Mouse (Mus musculus): ENCODE results near the gene Iqcc. TPM values are rescaled to one million over a fixed set of nuclear protein-coding genes. Genes with fewer than 3 reads are reported as not detected.
A peak's percentile ranks its signal among the peaks of the same experiment; 100 is the strongest.

Gene Iqcc
- polyA plus RNA-seq, 1 experiment from 2014 or later, result 24.5 TPM

DNA sequence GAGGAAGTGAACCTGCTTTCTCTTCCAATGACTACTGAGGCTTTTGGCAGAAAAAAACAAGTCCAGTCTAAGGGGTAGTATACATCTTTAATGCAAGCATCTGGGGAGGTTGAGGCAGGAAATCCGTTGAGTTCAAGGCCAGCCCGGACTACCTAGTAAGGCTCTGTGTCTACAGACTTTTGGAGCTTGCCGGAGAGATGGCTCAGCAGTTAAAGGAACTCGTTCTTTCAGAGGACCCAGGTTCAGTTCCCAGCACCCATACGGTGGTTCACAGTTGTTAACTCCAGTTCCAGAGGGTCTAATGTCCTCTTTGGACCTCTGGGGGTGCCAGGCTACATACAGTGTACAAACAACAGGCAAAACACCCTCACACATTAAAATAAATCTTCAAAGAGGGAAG, 868 bp downstream of the Iqcc start:
- H3K36me3 ChIP-seq (ENCODE audit: control insufficient read depth, insufficient read depth, low read length), result no peaks in the 10 kb centered on the region
- no peaks in the 10 kb centered on the region for H3K9me3 ChIP-seq (replicated peaks; ENCODE audit: control insufficient read depth, low read length)
- peak overlapping the region; percentile 90 for H3K4me2 ChIP-seq
- peak overlapping the region; percentile 76 for H3K4me3 ChIP-seq (ENCODE audit: low read depth, low read length)
- H3K27me3 ChIP-seq (ENCODE audit: control insufficient read depth, insufficient read depth, low read length), result no peaks in the 10 kb centered on the region
- H3K4me1 ChIP-seq (ENCODE audit: control insufficient read depth, insufficient read depth, low read length), result peaks cover 14% of the 10 kb centered on the region
- 88% methylated on average over 5 of the region's 5 CpGs for WGBS (ENCODE audit: insufficient replicate concordance)
- H3K27ac ChIP-seq (ENCODE audit: low read depth, low read length), result no peak overlapping the region
- no peak for ATAC-seq (replicated peaks; ENCODE audit: insufficient number of reproducible peaks, low FRiP score, low TSS enrichment)
- H3K9ac ChIP-seq (ENCODE audit: low read depth, low read length), result peak overlapping the region; percentile 94

- Histone ChIP-seq H3K9ac (ENCODE audit: low read depth, low read length) (no peak overlapping the region), H3K9me3 (replicated peaks; ENCODE audit: control insufficient read depth, low read length) (no peaks in the 10 kb centered on the region), H3K4me2 (no peak overlapping the region), H3K27me3 (ENCODE audit: control insufficient read depth, insufficient read depth, low read length) (no peaks in the 10 kb centered on the region), H3K4me3 (ENCODE audit: low read depth, low read length) (no peak overlapping the region), H3K27ac (ENCODE audit: low read depth, low read length) (no peak overlapping the region), H3K36me3 (ENCODE audit: control insufficient read depth, insufficient read depth, low read length) (no peaks in the 10 kb centered on the region), H3K4me1 (ENCODE audit: control insufficient read depth, insufficient read depth, low read length) (peaks cover 7% of the 10 kb centered on the region; the same call in 1 of the 2 replicates)
- no peak for ATAC-seq (replicated peaks; ENCODE audit: insufficient number of reproducible peaks, low FRiP score, low TSS enrichment)
- 91% methylated on average over 7 of the region's 7 CpGs for WGBS (ENCODE audit: insufficient replicate concordance)
Observed at GRCm38 (mm10) chr4:129617121-129617641, 1.7 kb downstream of the Iqcc start.

DNA sequence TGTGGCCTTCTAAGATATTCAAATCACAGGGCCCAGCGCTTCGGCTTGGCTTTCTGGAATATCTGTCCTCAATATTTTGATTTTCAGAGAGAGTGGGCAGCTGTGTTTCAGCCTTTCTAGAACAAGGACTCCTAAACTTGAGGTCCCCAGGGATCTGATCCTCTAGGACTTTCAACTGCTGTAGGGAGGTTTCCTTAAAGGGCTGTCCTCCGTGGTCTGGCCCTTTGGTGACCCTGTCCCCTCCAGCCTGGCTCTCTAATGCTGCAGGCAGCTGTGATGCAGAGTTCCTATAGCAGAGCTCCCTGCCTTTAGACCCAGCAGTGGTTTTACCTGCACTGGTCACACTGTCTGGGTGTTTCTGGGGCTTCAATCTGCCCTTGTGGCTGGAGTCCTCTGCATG, 2.3 kb downstream of the Iqcc start:
- 87% methylated on average over 3 of the region's 3 CpGs for WGBS (ENCODE audit: insufficient replicate concordance)
- ATAC-seq (replicated peaks; ENCODE audit: insufficient number of reproducible peaks, low FRiP score, low TSS enrichment), result no peak
- H3K9ac ChIP-seq (ENCODE audit: low read depth, low read length), result no peak overlapping the region
- H3K27ac ChIP-seq (ENCODE audit: low read depth, low read length), result no peak overlapping the region
- peaks cover 7% of the 10 kb centered on the region; the same call in 1 of the 2 replicates for H3K4me1 ChIP-seq (ENCODE audit: control insufficient read depth, insufficient read depth, low read length)
- no peaks in the 10 kb centered on the region for H3K9me3 ChIP-seq (replicated peaks; ENCODE audit: control insufficient read depth, low read length)
- H3K36me3 ChIP-seq (ENCODE audit: control insufficient read depth, insufficient read depth, low read length), result no peaks in the 10 kb centered on the region
- no peak overlapping the region for H3K4me3 ChIP-seq (ENCODE audit: low read depth, low read length)
- H3K4me2 ChIP-seq, result no peak overlapping the region
- H3K27me3 ChIP-seq (ENCODE audit: control insufficient read depth, insufficient read depth, low read length), result no peaks in the 10 kb centered on the region

DNA sequence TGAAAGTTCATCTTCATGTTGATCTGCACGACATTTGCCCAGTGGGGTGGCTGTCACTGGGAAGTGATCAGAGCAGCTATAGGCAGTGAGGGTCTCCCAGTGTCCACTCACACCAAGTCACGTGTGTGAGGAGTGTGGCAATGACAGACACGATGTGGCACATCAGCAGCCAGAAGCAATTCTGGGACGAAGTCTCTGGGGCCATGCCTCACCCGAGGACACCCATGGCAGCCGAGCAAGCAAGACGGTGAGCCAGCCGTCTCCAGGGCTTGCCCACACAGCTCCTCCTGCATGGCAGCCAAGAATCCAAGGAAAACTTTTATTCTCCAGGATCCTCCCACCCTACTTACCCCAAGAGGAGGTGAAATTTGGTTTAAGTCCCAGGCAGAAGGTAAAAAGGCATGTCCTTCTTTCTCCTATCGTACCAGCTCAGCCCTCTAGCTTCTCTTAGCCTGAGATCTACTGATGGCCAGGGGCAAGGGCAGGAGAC, 3.1 kb downstream of the Iqcc start:
- Histone ChIP-seq H3K9me3 (replicated peaks; ENCODE audit: control insufficient read depth, low read length) (no peaks in the 10 kb centered on the region), H3K36me3 (ENCODE audit: control insufficient read depth, insufficient read depth, low read length) (no peaks in the 10 kb centered on the region), H3K4me3 (ENCODE audit: low read depth, low read length) (no peak overlapping the region), H3K4me1 (ENCODE audit: control insufficient read depth, insufficient read depth, low read length) (peaks cover 7% of the 10 kb centered on the region; the same call in 1 of the 2 replicates), H3K27me3 (ENCODE audit: control insufficient read depth, insufficient read depth, low read length) (no peaks in the 10 kb centered on the region), H3K9ac (ENCODE audit: low read depth, low read length) (no peak overlapping the region), H3K27ac (ENCODE audit: low read depth, low read length) (no peak overlapping the region), H3K4me2 (no peak overlapping the region)
- no peak for ATAC-seq (replicated peaks; ENCODE audit: insufficient number of reproducible peaks, low FRiP score, low TSS enrichment)
- WGBS (ENCODE audit: insufficient replicate concordance), result 87% methylated on average over 9 of the region's 9 CpGs

GRCm38 (mm10) chr4:129614093-129614492, 4.8 kb downstream of the Iqcc start, which contains the start of gene Dcdc2b:
TSS of gene Dcdc2b (minus strand) at chr4:129614257.
- H3K27ac ChIP-seq (ENCODE audit: low read depth, low read length), result no peak within 1 kb of the TSS
- no peak within 1 kb of the TSS for H3K4me2 ChIP-seq
- no peaks in the 10 kb centered on the region for H3K27me3 ChIP-seq (ENCODE audit: control insufficient read depth, insufficient read depth, low read length)
- no peak within 1 kb of the TSS for H3K9ac ChIP-seq (ENCODE audit: low read depth, low read length)
- 84% methylated on average over 6 of the region's 6 CpGs for WGBS (ENCODE audit: insufficient replicate concordance)
- H3K4me1 ChIP-seq (ENCODE audit: control insufficient read depth, insufficient read depth, low read length), result peaks cover 7% of the 10 kb centered on the region; the same call in 1 of the 2 replicates
- H3K4me3 ChIP-seq (ENCODE audit: low read depth, low read length), result no peak within 1 kb of the TSS
- no peaks in the 10 kb centered on the region for H3K36me3 ChIP-seq (ENCODE audit: control insufficient read depth, insufficient read depth, low read length)
- no peaks in the 10 kb centered on the region for H3K9me3 ChIP-seq (replicated peaks; ENCODE audit: control insufficient read depth, low read length)
- no peak for ATAC-seq (replicated peaks; ENCODE audit: insufficient number of reproducible peaks, low FRiP score, low TSS enrichment)

GRCm38 (mm10) chr4:129610472-129610871, 8.4 kb downstream of the Iqcc start:
- no peaks in the 10 kb centered on the region for H3K4me1 ChIP-seq (ENCODE audit: control insufficient read depth, insufficient read depth, low read length)
- no peak overlapping the region for H3K4me2 ChIP-seq
- peaks cover 8% of the 10 kb centered on the region for H3K36me3 ChIP-seq (ENCODE audit: control insufficient read depth, insufficient read depth, low read length)
- no peaks in the 10 kb centered on the region for H3K27me3 ChIP-seq (ENCODE audit: control insufficient read depth, insufficient read depth, low read length)
- WGBS (ENCODE audit: insufficient replicate concordance), result 70% methylated on average over 4 of the region's 4 CpGs
- H3K9me3 ChIP-seq (replicated peaks; ENCODE audit: control insufficient read depth, low read length), result no peaks in the 10 kb centered on the region
- no peak for ATAC-seq (replicated peaks; ENCODE audit: insufficient number of reproducible peaks, low FRiP score, low TSS enrichment)
- no peak overlapping the region for H3K4me3 ChIP-seq (ENCODE audit: low read depth, low read length)
- no peak overlapping the region for H3K9ac ChIP-seq (ENCODE audit: low read depth, low read length)
- H3K27ac ChIP-seq (ENCODE audit: low read depth, low read length), result no peak overlapping the region

DNA sequence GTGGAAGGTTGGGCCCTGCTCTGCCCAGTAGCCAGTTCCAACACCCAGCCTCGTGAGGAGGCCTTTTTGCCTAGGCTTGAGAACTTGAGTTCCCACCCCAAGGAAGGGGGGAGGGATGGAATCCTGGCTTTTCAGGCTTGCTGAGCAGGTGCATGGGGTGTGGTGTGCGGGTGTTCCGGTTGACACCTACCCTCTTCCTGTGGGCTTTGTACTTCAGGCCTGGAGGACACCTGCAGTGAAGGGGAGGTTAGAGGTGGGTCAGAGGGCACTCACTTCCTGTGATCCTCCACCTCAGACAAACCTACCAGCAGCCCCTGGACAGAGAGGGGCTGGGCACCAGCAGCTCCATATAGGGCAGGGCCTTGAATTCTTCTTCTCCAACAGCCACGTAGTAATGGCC, 8.9 kb downstream of the Iqcc start:
- WGBS (ENCODE audit: insufficient replicate concordance), result 84% methylated on average over 4 of the region's 4 CpGs
- Histone ChIP-seq H3K9me3 (replicated peaks; ENCODE audit: control insufficient read depth, low read length) (no peaks in the 10 kb centered on the region), H3K27me3 (ENCODE audit: control insufficient read depth, insufficient read depth, low read length) (no peaks in the 10 kb centered on the region), H3K4me3 (ENCODE audit: low read depth, low read length) (no peak overlapping the region), H3K36me3 (ENCODE audit: control insufficient read depth, insufficient read depth, low read length) (peaks cover 11% of the 10 kb centered on the region), H3K4me2 (no peak overlapping the region), H3K4me1 (ENCODE audit: control insufficient read depth, insufficient read depth, low read length) (no peaks in the 10 kb centered on the region), H3K9ac (ENCODE audit: low read depth, low read length) (no peak overlapping the region), H3K27ac (ENCODE audit: low read depth, low read length) (no peak overlapping the region)
- ATAC-seq (replicated peaks; ENCODE audit: insufficient number of reproducible peaks, low FRiP score, low TSS enrichment), result no peak

GRCm38 (mm10) chr4:129609139-129609631, 9.7 kb downstream of the Iqcc start:
- H3K4me3 ChIP-seq (ENCODE audit: low read depth, low read length), result no peak overlapping the region
- no peaks in the 10 kb centered on the region for H3K27me3 ChIP-seq (ENCODE audit: control insufficient read depth, insufficient read depth, low read length)
- no peak overlapping the region for H3K4me2 ChIP-seq
- no peak for ATAC-seq (replicated peaks; ENCODE audit: insufficient number of reproducible peaks, low FRiP score, low TSS enrichment)
- no peak overlapping the region for H3K9ac ChIP-seq (ENCODE audit: low read depth, low read length)
- no peaks in the 10 kb centered on the region for H3K9me3 ChIP-seq (replicated peaks; ENCODE audit: control insufficient read depth, low read length)
- H3K27ac ChIP-seq (ENCODE audit: low read depth, low read length), result no peak overlapping the region
- H3K36me3 ChIP-seq (ENCODE audit: control insufficient read depth, insufficient read depth, low read length), result peaks cover 18% of the 10 kb centered on the region
- 79% methylated on average over 12 of the region's 12 CpGs for WGBS (ENCODE audit: insufficient replicate concordance)
- no peaks in the 10 kb centered on the region for H3K4me1 ChIP-seq (ENCODE audit: control insufficient read depth, insufficient read depth, low read length)

All from heart, embryonic 11.5 days (tissue).